Mouse (Mus musculus) erythroblast, embryonic 14.5 days (primary cell): ENCODE measurements around the gene C1qtnf3.

Experiments used
- GATA1 ChIP-seq: IDR thresholded peaks from 2 replicates; pipeline ENCODE4 v1.6.1; 2012; ENCODE audit warnings: low read length, inconsistent platforms, mixed read lengths
- TAL1 ChIP-seq: IDR thresholded peaks from 3 replicates; pipeline ENCODE4 v1.6.1; 2012; ENCODE audit warnings: low read length, inconsistent platforms, mixed read lengths

DNA sequence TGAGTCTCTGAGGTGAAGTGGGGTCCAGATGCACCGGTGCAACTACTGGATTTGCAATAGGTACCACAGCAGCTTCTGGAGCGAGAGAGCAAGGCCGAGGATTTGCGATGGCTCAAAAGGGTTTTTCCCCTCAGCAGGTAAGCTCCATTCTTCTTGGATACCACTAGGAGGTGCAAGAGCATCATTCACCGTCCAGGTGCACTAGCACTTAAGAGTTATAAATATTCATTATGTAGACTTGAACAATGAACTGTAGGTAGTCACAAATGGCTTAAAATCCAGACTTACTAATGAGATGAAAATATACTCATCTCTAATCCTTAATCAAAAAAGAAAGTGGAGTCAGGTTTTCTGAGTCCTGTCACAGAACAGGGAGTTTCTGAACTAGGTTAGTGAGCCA lies 56.6 kb downstream of the C1qtnf3 start:
- TF ChIP-seq GATA1, result no peak
- no peak for TF ChIP-seq TAL1
